Mouse (Mus musculus): ENCODE results near the gene Vps35l. TPM values are rescaled to one million over a fixed set of nuclear protein-coding genes. Genes with fewer than 3 reads are reported as not detected.
A peak's percentile ranks its signal among the peaks of the same experiment; 100 is the strongest.

Gene Vps35l
- 40.2 and 49.3 TPM in 2 replicates for total RNA-seq (2017)

DNA sequence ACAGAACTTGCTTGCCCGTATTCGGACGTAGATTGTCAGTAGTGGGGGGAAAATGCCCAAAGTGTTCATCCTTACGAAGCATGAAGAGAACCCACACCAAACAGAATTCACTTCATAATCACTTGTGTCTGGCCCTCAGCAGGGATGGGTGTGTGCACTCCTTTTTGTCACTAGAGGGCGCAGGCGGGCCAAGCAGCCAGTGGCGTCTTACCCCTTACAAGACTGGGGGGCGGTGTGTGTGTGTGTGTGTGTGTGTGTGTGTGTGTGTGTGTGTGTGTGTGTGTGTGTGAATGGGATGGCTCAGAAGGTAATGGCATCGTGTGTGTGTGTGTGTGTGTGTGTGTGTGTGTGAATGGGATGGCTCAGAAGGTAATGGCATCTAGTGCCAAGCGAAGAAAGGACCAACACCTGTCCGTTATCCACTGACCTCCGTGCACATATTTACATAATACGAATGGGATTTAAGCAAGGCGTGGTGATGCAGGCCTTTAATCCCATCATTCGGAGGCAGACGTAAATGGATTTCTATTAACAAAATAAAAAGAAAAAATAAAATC is at the start of gene Vps35l:
Vps35l (plus strand) TSS at position 252 of the 557 bp plus-strand sequence.
- ATAC-seq (replicated peaks in 1 of 2; ENCODE audit: insufficient read depth in 1 of 2, low FRiP score in 2 of 2, low TSS enrichment in 1 of 2, low read depth in 1 of 2, poor library complexity in 2 of 2, severe bottlenecking in 2 of 2), result peak; percentile 75 to 81

DNA sequence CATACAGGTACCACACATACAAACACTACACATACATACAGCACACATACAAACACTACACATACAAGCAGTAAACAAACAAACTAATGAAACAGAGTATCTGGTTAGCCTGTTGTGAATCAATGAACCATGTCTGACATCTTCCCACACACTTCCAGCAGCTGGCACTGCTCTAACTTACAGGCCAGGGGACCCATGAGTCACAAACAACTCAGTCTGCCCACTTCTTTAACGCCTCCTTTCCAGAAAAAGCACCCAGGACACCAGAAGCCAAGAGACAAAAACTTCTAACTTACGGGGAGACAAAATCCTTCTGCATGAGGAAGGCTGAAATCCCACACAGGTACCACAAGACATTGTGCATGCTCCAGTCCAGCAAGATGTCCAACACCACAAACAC is 48.7 kb upstream of the Vps35l start:
- ATAC-seq (replicated peaks in 1 of 2; ENCODE audit: insufficient read depth in 1 of 2, low FRiP score in 2 of 2, low TSS enrichment in 1 of 2, low read depth in 1 of 2, poor library complexity in 2 of 2, severe bottlenecking in 2 of 2), result no peak

- ATAC-seq (replicated peaks in 1 of 2; ENCODE audit: insufficient read depth in 1 of 2, low FRiP score in 2 of 2, low TSS enrichment in 1 of 2, low read depth in 1 of 2, poor library complexity in 2 of 2, severe bottlenecking in 2 of 2), result no peak
Observed at GRCm38 (mm10) chr7:118696146-118696545, 43.9 kb upstream of the Vps35l start.

DNA sequence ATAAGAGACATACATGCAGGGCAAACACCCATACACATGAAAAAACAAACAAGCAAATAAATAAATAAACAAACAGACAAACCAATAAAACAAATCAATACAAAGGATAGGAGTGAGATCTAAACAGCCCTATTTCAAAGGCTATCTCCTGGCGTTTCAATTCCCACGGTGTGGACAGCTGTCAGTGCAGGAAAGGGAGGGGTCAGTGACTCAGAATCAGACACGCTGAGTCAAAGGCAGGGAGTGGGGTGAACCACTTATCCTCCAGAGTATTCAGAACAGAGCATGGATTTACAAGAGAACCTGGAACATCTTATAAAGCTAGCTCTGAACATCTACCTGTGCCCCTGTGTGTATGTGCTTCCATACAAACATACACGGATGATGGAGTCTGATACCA is 42.9 kb upstream of the Vps35l start:
- ATAC-seq (replicated peaks in 1 of 2; ENCODE audit: insufficient read depth in 1 of 2, low FRiP score in 2 of 2, low TSS enrichment in 1 of 2, low read depth in 1 of 2, poor library complexity in 2 of 2, severe bottlenecking in 2 of 2), result no peak

GRCm38 (mm10) chr7:118698882-118699281 is 41.1 kb upstream of the Vps35l start:
- no peak for ATAC-seq (replicated peaks in 1 of 2; ENCODE audit: insufficient read depth in 1 of 2, low FRiP score in 2 of 2, low TSS enrichment in 1 of 2, low read depth in 1 of 2, poor library complexity in 2 of 2, severe bottlenecking in 2 of 2)

GRCm38 (mm10) chr7:118703144-118703561 is 36.9 kb upstream of the Vps35l start:
- ATAC-seq (replicated peaks in 1 of 2; ENCODE audit: insufficient read depth in 1 of 2, low FRiP score in 2 of 2, low TSS enrichment in 1 of 2, low read depth in 1 of 2, poor library complexity in 2 of 2, severe bottlenecking in 2 of 2), result peak in 1 of 2 experiments; percentile 46; a peak in 1 of 4 replicates

- ATAC-seq (replicated peaks in 1 of 2; ENCODE audit: insufficient read depth in 1 of 2, low FRiP score in 2 of 2, low TSS enrichment in 1 of 2, low read depth in 1 of 2, poor library complexity in 2 of 2, severe bottlenecking in 2 of 2), result no peak
Observed at GRCm38 (mm10) chr7:118704001-118704850, 35.8 kb upstream of the Vps35l start.

DNA sequence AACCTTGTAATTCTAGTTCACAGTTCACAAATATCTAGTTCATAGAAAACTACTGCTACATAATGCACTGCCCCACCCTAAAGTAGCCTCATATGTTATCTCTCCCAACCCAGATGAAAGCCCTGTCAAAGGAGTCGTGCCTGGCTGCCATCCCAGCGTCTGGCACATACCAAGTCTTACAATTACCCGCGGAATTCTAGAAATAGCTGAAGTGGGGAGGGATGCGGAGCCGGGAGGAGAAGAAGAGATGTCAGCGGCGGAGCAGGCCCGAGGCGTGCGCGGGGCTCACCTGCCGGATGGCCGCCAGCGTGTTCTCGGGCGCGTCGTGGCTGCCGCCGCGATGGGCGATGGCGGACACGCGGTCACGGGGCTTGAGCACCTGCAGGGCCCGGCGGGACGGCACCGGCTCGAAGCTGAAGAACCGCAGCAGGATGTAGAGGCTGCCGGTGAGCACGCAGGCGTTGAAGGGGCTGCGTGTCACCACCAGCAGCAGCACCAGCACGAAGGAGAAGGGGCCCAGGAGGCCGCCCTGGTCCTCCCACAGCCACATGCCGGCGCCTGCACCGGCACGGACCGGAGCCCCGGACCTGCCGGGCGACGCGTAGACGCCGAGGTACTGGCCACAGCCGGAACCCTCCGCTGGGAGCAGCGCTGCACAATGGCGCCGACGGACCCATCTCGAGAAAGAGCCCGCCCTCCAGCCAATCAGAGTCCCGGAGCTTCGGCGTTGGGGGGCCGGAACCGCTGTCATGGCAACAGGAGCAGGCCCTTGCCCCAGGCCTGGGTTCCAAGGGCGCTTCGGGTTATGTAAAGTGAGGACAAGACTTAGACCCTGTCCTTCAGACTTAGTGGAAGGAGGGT is 34.7 kb upstream of the Vps35l start, which contains the start of gene Gde1:
Gde1 (minus strand) TSS at position 678 of the 861 bp plus-strand sequence.
- peak; percentile 92 to 94 for ATAC-seq (replicated peaks in 1 of 2; ENCODE audit: insufficient read depth in 1 of 2, low FRiP score in 2 of 2, low TSS enrichment in 1 of 2, low read depth in 1 of 2, poor library complexity in 2 of 2, severe bottlenecking in 2 of 2)

DNA sequence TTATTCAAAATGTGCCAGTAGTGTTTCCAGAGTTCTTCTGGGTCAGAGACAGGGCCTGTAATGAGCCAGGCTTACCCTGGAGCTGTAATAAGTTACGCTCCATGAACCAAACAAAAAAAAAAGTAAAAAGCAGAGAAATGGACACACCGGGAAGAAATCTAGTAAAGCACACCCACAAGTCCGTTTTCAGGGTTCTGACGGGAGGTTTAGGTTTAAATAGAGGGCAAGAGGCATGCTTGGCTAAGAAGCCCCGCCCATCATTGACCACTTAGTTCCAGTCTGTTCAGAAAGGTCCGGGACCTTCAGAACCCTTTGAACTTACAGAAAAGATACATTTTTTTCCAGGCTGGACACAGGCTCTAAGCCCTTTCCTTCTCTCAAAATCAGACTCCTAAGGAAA is 34.0 kb upstream of the Vps35l start:
- ATAC-seq (replicated peaks in 1 of 2; ENCODE audit: insufficient read depth in 1 of 2, low FRiP score in 2 of 2, low TSS enrichment in 1 of 2, low read depth in 1 of 2, poor library complexity in 2 of 2, severe bottlenecking in 2 of 2), result no peak

DNA sequence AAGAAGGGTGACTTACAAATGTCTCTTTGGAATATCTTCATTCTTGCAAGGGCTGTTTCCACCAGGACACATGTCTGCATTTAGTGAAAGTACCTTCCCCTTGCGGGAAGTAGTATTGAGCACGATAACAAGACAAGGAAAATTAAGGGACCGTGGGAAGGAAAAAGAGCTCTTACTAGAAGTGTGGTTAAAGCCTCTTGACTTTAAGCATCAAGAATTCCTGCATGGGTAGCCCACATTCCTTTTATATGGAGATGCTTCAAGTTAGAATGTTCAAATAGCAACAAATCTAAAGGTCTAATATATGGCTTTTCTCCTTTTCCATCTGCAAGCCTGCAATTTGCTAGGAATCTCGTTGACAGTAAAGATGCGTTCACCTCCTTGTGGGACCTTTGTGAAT is 33.5 kb upstream of the Vps35l start:
- no peak for ATAC-seq (replicated peaks in 1 of 2; ENCODE audit: insufficient read depth in 1 of 2, low FRiP score in 2 of 2, low TSS enrichment in 1 of 2, low read depth in 1 of 2, poor library complexity in 2 of 2, severe bottlenecking in 2 of 2)

GRCm38 (mm10) chr7:118707216-118707615 is 32.8 kb upstream of the Vps35l start:
- no peak for ATAC-seq (replicated peaks in 1 of 2; ENCODE audit: insufficient read depth in 1 of 2, low FRiP score in 2 of 2, low TSS enrichment in 1 of 2, low read depth in 1 of 2, poor library complexity in 2 of 2, severe bottlenecking in 2 of 2)

- ATAC-seq (replicated peaks in 1 of 2; ENCODE audit: insufficient read depth in 1 of 2, low FRiP score in 2 of 2, low TSS enrichment in 1 of 2, low read depth in 1 of 2, poor library complexity in 2 of 2, severe bottlenecking in 2 of 2), result no peak
Observed at GRCm38 (mm10) chr7:118708002-118708401, 32.0 kb upstream of the Vps35l start.

DNA sequence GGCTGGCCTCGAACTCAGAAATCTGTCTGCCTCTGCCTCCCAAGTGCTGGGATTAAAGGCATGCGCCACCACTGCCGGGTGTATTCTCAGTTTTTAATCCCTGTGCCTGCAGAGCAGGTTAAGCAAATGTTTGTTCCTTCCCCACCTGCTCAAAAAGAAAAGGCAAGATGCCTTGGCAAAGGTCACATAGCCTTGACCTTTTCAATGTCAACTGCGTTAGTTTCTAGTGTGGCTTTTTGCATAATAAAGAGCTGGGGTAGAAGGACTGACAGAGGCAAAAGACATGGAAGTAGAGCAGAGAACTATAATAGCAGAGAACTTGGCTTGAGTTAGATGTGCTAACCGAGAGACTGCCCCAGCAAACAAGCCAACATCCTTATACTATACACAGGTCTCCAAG is 29.2 kb upstream of the Vps35l start:
- ATAC-seq (replicated peaks in 1 of 2; ENCODE audit: insufficient read depth in 1 of 2, low FRiP score in 2 of 2, low TSS enrichment in 1 of 2, low read depth in 1 of 2, poor library complexity in 2 of 2, severe bottlenecking in 2 of 2), result no peak

DNA sequence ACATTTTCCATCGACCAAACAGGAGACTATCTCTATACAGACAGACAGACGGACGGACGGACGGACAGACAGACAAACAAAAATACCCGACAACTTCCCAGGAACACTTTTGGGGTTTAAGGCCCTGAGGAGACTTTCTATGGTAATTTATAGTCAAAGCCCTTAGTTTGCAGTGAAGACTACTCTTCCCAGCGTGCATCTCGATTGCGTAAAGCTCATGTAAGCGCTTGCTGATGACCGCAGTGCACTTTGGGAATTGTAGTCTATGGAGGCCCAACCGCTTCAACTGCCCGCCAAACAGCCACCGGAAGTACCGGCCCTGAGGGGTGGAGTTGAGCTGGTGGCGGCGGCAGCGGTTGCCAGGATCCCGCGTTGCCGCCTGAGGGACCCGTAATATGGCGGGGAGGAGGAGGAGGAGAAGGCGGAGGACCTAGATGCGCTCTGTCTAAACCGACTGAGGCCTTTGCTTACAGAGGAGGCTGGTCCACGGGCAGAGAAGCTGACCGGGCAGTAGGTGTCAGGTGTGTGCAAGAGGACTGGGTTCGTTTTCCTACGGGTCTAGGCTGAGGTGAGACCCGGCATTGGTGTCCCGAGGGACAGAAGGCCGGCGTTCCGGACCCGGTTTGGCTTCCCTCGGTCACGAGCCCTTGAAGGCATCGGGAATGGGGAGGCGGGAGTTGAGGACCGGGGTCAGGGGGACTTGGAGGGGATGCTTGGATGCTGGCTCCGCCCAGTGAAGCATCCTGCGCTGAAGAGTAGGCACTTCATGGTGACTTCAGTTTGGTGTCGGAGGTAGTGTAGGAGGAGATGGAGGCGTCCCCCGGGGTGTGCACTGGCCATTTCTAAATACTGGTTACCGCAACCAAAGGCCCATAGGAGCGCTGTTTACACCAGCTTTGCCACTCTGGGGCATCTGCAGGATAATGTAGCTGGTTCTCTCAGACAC is 27.5 kb upstream of the Vps35l start, which contains the start of gene Ccp110:
Ccp110 (plus strand) TSS at position 325 of the 946 bp plus-strand sequence.
- ATAC-seq (replicated peaks in 1 of 2; ENCODE audit: insufficient read depth in 1 of 2, low FRiP score in 2 of 2, low TSS enrichment in 1 of 2, low read depth in 1 of 2, poor library complexity in 2 of 2, severe bottlenecking in 2 of 2), result peak; percentile 100

DNA sequence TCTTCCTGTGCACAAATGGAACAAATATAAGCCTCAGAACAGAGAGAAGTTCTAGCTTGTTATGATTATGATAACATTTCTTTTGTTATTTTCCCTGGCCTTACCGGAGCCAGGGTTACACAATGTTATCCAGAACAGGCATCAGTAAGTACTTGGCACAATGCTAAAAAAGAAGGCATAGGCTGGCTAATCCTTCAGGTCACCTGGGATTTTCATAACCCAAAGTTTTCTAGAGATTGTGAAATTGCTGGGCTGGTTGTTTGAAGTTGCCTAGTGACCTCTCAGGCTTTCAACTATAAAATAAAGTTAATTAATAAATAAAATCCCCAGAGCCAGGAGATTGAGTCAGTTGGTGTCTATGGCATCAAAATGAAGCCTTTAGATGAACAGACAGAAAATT is 25.2 kb upstream of the Vps35l start:
- no peak for ATAC-seq (replicated peaks in 1 of 2; ENCODE audit: insufficient read depth in 1 of 2, low FRiP score in 2 of 2, low TSS enrichment in 1 of 2, low read depth in 1 of 2, poor library complexity in 2 of 2, severe bottlenecking in 2 of 2)

GRCm38 (mm10) chr7:118718066-118718465 is 22.0 kb upstream of the Vps35l start:
- no peak for ATAC-seq (replicated peaks in 1 of 2; ENCODE audit: insufficient read depth in 1 of 2, low FRiP score in 2 of 2, low TSS enrichment in 1 of 2, low read depth in 1 of 2, poor library complexity in 2 of 2, severe bottlenecking in 2 of 2)

GRCm38 (mm10) chr7:118723927-118724326 is 16.1 kb upstream of the Vps35l start:
- no peak for ATAC-seq (replicated peaks in 1 of 2; ENCODE audit: insufficient read depth in 1 of 2, low FRiP score in 2 of 2, low TSS enrichment in 1 of 2, low read depth in 1 of 2, poor library complexity in 2 of 2, severe bottlenecking in 2 of 2)

Data from hematopoietic stem cell, adult 5-6 weeks (primary cell).